Mouse (Mus musculus): ENCODE results near the gene Adgrg5. TPM values are rescaled to one million over a fixed set of nuclear protein-coding genes. Genes with fewer than 3 reads are reported as not detected.

The Adgrg5 gene
- polyA plus RNA-seq (2012; rRNA removed) = 13.2 and 21.4 TPM in 2 replicates

GRCm38 (mm10) chr8:94923405-94923804 is at the start of gene Adgrg5:
Adgrg5 (plus strand) TSS chr8:94923694.
- WGBS = 62% methylated on average over 8 of the region's 8 CpGs
- DNase-seq (ENCODE audit: low read depth, low spot score) = no peak

GRCm38 (mm10) chr8:94874358-94874757 is 49.1 kb upstream of the Adgrg5 start:
- peak; percentile 89 for DNase-seq (ENCODE audit: low read depth, low spot score)
- 7% methylated on average over 6 of the region's 6 CpGs for WGBS

GRCm38 (mm10) chr8:94875096-94875870 is 48.2 kb upstream of the Adgrg5 start:
- no peak for DNase-seq (ENCODE audit: low read depth, low spot score)
- 12% methylated on average over 17 of the region's 17 CpGs for WGBS

GRCm38 (mm10) chr8:94875871-94876150 is 47.7 kb upstream of the Adgrg5 start:
- WGBS = 1% methylated on average over 15 of the region's 20 CpGs
- no peak for DNase-seq (ENCODE audit: low read depth, low spot score)

- WGBS = under 1% methylated on average over 37 of the region's 37 CpGs
- peak; percentile 54 for DNase-seq (ENCODE audit: low read depth, low spot score)
These were observed 47.2 kb upstream of the Adgrg5 start, which contains the start of gene Dok4 for GRCm38 (mm10) chr8:94876197-94876730. Dok4 (minus strand) TSS chr8:94876330.

GRCm38 (mm10) chr8:94876820-94877219 is 46.7 kb upstream of the Adgrg5 start:
- DNase-seq (ENCODE audit: low read depth, low spot score) = no peak
- WGBS = 39% methylated on average over 3 of the region's 3 CpGs

GRCm38 (mm10) chr8:94880742-94881141 is 42.8 kb upstream of the Adgrg5 start:
- 73% methylated on average over 4 of the region's 4 CpGs for WGBS
- DNase-seq (ENCODE audit: low read depth, low spot score) = no peak

- DNase-seq (ENCODE audit: low read depth, low spot score) = no peak
- 20% methylated on average over 14 of the region's 14 CpGs for WGBS
These were observed 35.0 kb upstream of the Adgrg5 start for GRCm38 (mm10) chr8:94888383-94889036.

- no peak for DNase-seq (ENCODE audit: low read depth, low spot score)
- 76% methylated on average over 2 of the region's 2 CpGs for whole genome bisulfite sequencing
These were observed 30.6 kb upstream of the Adgrg5 start for GRCm38 (mm10) chr8:94892917-94893316.

GRCm38 (mm10) chr8:94899262-94899661 is 24.2 kb upstream of the Adgrg5 start:
- peak; percentile 82 for DNase-seq (ENCODE audit: low read depth, low spot score)
- WGBS = 17% methylated on average over 11 of the region's 11 CpGs

GRCm38 (mm10) chr8:94900617-94901016 is 22.9 kb upstream of the Adgrg5 start:
- 74% methylated on average over 6 of the region's 6 CpGs for WGBS
- DNase-seq (ENCODE audit: low read depth, low spot score) = no peak

- WGBS = 50% methylated on average over 5 of the region's 5 CpGs
- DNase-seq (ENCODE audit: low read depth, low spot score) = no peak
These were observed 22.5 kb upstream of the Adgrg5 start for GRCm38 (mm10) chr8:94901031-94901430.

- WGBS = 62% methylated on average over 12 of the region's 12 CpGs
These were observed 19.8 kb upstream of the Adgrg5 start for GRCm38 (mm10) chr8:94903709-94904108.

GRCm38 (mm10) chr8:94904450-94905175 is 18.9 kb upstream of the Adgrg5 start:
- DNase-seq (ENCODE audit: low read depth, low spot score) = no peak

More at GRCm38 (mm10) chr8:94903709-94904108, 19.8 kb upstream of the Adgrg5 start:
- no peak for DNase-seq (ENCODE audit: low read depth, low spot score)

GRCm38 (mm10) chr8:94907591-94908300 is 15.7 kb upstream of the Adgrg5 start:
- DNase-seq (ENCODE audit: low read depth, low spot score) = no peak

More at GRCm38 (mm10) chr8:94904450-94905175, 18.9 kb upstream of the Adgrg5 start:
- 38% methylated on average over 12 of the region's 12 CpGs for WGBS

GRCm38 (mm10) chr8:94908847-94909246 is 14.6 kb upstream of the Adgrg5 start:
- DNase-seq (ENCODE audit: low read depth, low spot score) = peak; percentile 80
- WGBS = 6% methylated on average over 4 of the region's 4 CpGs

More at GRCm38 (mm10) chr8:94907591-94908300, 15.7 kb upstream of the Adgrg5 start:
- WGBS = 85% methylated on average over 18 of the region's 18 CpGs

- no peak for DNase-seq (ENCODE audit: low read depth, low spot score)
- 25% methylated on average over 77 of the region's 77 CpGs for WGBS
These were observed 10.3 kb upstream of the Adgrg5 start for GRCm38 (mm10) chr8:94913061-94913660.

GRCm38 (mm10) chr8:94914256-94914655 is 9.2 kb upstream of the Adgrg5 start:
- no peak for DNase-seq (ENCODE audit: low read depth, low spot score)
- WGBS = 75% methylated on average over 6 of the region's 6 CpGs

- DNase-seq (ENCODE audit: low read depth, low spot score) = no peak
- 61% methylated on average over 3 of the region's 3 CpGs for WGBS
These were observed 8.8 kb upstream of the Adgrg5 start for GRCm38 (mm10) chr8:94914701-94915101.
